Mouse (Mus musculus): ENCODE measurements at regions not wholly inside any gene's neighbourhood (a gene's known extent, or its start where the extent isn't known, plus 50 kb on each side); places are given as distances from the start of the nearest gene placed in this dataset.
A peak's percentile ranks its signal among the peaks of the same experiment; 100 is the strongest.

- Histone ChIP-seq H3K36me3 (ENCODE audit: control insufficient read depth, insufficient read depth, low read length, poor library complexity, severe bottlenecking) (no peaks in the 10 kb centered on the region), H3K27me3 (ENCODE audit: control insufficient read depth, insufficient read depth, low read length, poor library complexity, severe bottlenecking) (no peaks in the 10 kb centered on the region)
- DNase-seq (ENCODE audit: low read depth, low spot score): no peak
Measured at GRCm38 (mm10) chr2:12697209-12697608, 226.6 kb upstream of the Pter start.

DNA sequence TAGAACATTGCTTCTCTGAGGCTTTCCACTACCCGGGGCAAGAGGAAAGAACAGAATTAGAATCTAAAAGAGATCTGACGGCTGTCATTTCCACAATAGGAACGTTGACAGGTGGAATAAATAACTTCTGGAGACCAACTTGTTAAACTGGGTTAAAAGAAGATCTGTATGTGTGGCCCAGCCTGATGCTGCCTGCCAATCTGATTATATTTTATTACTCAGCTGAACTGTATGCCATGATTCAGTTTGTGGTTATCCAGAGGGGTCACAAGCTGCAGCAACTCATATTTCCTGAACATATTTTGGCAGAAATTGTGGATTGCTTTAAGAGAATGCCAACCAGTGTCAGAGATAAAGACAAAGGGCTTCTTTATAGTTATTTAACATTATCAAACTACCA, 224.5 kb upstream of the Pter start:
- Histone ChIP-seq H3K27me3 (ENCODE audit: control insufficient read depth, insufficient read depth, low read length, poor library complexity, severe bottlenecking) (no peaks in the 10 kb centered on the region), H3K36me3 (ENCODE audit: control insufficient read depth, insufficient read depth, low read length, poor library complexity, severe bottlenecking) (no peaks in the 10 kb centered on the region)
- no peak for DNase-seq (ENCODE audit: low read depth, low spot score)

DNA sequence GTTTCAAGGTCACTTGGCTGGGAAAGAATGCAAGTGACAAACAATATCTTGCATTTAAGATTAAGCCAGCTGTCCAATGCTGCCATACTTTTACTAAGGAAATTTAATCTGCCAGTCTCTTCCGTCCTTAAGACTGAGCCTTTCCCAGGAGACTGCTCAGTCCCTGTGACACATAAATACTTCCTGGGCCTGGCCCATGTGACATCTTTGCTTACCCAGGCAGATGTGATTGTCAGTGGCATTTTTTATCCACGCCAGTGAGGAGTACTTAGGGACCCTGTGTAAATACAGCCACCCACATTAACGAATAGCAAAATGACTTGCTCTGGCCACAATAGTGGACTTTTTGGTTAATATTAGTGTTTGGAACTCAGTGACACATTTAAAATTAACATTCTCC, 216.3 kb upstream of the Pter start:
- Histone ChIP-seq H3K27me3 (ENCODE audit: control insufficient read depth, insufficient read depth, low read length, poor library complexity, severe bottlenecking) (no peaks in the 10 kb centered on the region), H3K36me3 (ENCODE audit: control insufficient read depth, insufficient read depth, low read length, poor library complexity, severe bottlenecking) (no peaks in the 10 kb centered on the region)
- DNase-seq (ENCODE audit: low read depth, low spot score): no peak

- no peaks in the 10 kb centered on the region for H3K27me3 ChIP-seq (ENCODE audit: control insufficient read depth, insufficient read depth, low read length, poor library complexity, severe bottlenecking)
- peak; percentile 56 for DNase-seq (ENCODE audit: low read depth, low spot score)
- no peaks in the 10 kb centered on the region for H3K36me3 ChIP-seq (ENCODE audit: control insufficient read depth, insufficient read depth, low read length, poor library complexity, severe bottlenecking)
Measured at GRCm38 (mm10) chr2:12709156-12709923, 214.5 kb upstream of the Pter start.

DNA sequence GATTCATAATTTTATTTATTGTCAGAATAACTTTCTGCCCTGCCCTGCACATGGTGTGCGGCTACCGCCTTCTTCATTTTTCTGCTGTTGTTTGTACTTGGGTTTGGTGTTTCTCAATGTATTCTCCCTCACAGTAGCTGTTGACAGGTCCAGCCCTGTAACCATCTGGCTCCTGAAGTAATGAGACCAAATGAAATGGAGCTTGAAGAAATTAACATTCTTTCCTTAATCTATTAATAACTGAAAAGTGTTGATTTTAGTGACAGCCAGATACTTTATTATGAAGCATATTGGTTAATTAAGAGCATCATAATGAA, 214.0 kb upstream of the Pter start:
- no peaks in the 10 kb centered on the region for H3K36me3 ChIP-seq (ENCODE audit: control insufficient read depth, insufficient read depth, low read length, poor library complexity, severe bottlenecking)
- H3K27me3 ChIP-seq (ENCODE audit: control insufficient read depth, insufficient read depth, low read length, poor library complexity, severe bottlenecking): no peaks in the 10 kb centered on the region
- DNase-seq (ENCODE audit: low read depth, low spot score): no peak

- Histone ChIP-seq H3K27me3 (ENCODE audit: control insufficient read depth, insufficient read depth, low read length, poor library complexity, severe bottlenecking) (no peaks in the 10 kb centered on the region), H3K36me3 (ENCODE audit: control insufficient read depth, insufficient read depth, low read length, poor library complexity, severe bottlenecking) (no peaks in the 10 kb centered on the region)
- DNase-seq (ENCODE audit: low read depth, low spot score): no peak
Measured at GRCm38 (mm10) chr2:12716124-12717012, 207.5 kb upstream of the Pter start.

DNA sequence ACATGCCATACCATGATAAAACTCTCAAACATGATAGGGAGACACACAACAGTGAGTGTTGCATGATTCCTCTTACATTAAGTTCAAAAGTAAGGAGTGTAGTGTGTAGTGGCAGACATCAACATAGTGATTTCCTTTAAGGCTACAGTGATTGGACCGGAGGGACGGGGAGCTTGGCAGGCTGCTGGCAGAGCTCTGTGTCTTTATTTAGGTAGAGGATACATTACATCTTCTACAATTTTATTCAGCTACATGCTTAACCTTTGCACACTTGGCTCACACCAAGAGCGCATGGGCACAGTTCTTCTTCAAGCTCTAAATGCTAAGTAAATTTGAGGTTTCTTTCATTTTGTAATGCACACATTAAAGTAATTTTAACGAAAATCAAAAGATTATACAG, 194.6 kb upstream of the Pter start:
- DNase-seq (ENCODE audit: low read depth, low spot score): no peak
- Histone ChIP-seq H3K36me3 (ENCODE audit: control insufficient read depth, insufficient read depth, low read length, poor library complexity, severe bottlenecking) (no peaks in the 10 kb centered on the region), H3K27me3 (ENCODE audit: control insufficient read depth, insufficient read depth, low read length, poor library complexity, severe bottlenecking) (no peaks in the 10 kb centered on the region)

DNA sequence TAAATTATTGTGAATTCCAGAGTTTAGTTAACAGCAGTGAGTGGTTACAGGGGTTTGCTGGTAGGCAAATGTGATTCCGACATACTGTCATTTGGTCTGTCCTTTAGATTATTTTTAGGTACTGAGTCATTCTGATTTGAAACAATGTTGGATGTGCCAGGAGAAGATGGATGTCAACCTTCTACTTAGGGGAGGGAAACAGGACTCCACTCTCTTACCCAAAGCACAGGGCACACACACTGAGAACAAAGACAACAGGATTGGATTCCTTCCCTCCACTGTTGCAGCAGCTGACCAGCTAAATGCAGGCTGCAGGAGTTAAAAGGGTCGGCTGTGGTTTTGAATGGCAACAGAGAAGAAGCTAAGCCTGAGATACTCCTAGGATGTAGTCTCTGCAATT, 186.7 kb upstream of the Pter start:
- H3K36me3 ChIP-seq (ENCODE audit: control insufficient read depth, insufficient read depth, low read length, poor library complexity, severe bottlenecking): no peaks in the 10 kb centered on the region
- DNase-seq (ENCODE audit: low read depth, low spot score): no peak

DNA sequence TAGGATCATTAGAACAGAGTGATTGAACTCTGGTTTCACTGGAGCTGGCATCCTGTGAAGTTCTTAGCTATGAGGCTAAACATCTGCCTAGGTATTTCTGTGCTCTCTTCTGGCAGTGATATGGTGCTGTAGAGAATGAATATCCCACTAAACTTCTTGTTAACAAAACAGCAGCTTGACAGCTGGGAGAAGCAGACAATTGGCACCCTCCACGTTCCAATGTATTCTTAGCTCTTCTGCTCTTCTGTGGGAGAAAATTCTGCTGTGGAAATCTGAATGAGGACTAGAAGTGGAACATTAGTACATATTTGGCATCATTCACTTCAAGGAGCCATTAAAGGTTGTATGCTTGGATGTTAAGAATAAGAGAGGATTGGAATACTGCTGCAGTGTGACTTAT, 177.0 kb upstream of the Pter start:
- Histone ChIP-seq H3K36me3 (ENCODE audit: control insufficient read depth, insufficient read depth, low read length, poor library complexity, severe bottlenecking) (no peaks in the 10 kb centered on the region), H3K27me3 (ENCODE audit: control insufficient read depth, insufficient read depth, low read length, poor library complexity, severe bottlenecking) (no peaks in the 10 kb centered on the region)
- no peak for DNase-seq (ENCODE audit: low read depth, low spot score)

More for the DNA sequence above, 186.7 kb upstream of the Pter start:
- no peaks in the 10 kb centered on the region; the same call in 1 of the 2 replicates for H3K27me3 ChIP-seq (ENCODE audit: control insufficient read depth, insufficient read depth, low read length, poor library complexity, severe bottlenecking)

GRCm38 (mm10) chr2:12758816-12759215, 165.0 kb upstream of the Pter start:
- DNase-seq (ENCODE audit: low read depth, low spot score): no peak
- no peaks in the 10 kb centered on the region for H3K36me3 ChIP-seq (ENCODE audit: control insufficient read depth, insufficient read depth, low read length, poor library complexity, severe bottlenecking)
- H3K27me3 ChIP-seq (ENCODE audit: control insufficient read depth, insufficient read depth, low read length, poor library complexity, severe bottlenecking): no peaks in the 10 kb centered on the region

DNA sequence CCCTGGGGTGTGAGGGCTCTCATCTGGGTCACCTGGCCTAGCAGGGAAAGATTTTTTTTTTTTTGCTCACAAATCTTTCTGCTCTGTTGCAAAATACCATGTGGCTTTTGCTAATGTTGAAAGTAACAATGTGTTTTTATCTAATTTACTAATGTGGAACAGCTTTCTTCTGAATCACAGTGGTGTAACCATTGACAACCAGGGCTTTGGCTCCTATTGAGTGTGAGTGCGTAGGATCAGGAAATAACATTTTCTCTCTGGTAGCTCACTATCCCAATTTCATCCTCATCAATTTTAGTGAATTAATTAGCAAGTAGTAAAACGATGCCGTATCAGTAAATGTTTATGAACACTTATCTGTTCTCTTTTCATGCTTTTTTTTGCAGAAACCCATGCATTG, 163.9 kb upstream of the Pter start:
- H3K36me3 ChIP-seq (ENCODE audit: control insufficient read depth, insufficient read depth, low read length, poor library complexity, severe bottlenecking): no peaks in the 10 kb centered on the region
- H3K27me3 ChIP-seq (ENCODE audit: control insufficient read depth, insufficient read depth, low read length, poor library complexity, severe bottlenecking): no peaks in the 10 kb centered on the region
- no peak for DNase-seq (ENCODE audit: low read depth, low spot score)

- no peak for DNase-seq (ENCODE audit: low read depth, low spot score)
- H3K27me3 ChIP-seq (ENCODE audit: control insufficient read depth, insufficient read depth, low read length, poor library complexity, severe bottlenecking): no peaks in the 10 kb centered on the region
- H3K36me3 ChIP-seq (ENCODE audit: control insufficient read depth, insufficient read depth, low read length, poor library complexity, severe bottlenecking): no peaks in the 10 kb centered on the region
Measured at GRCm38 (mm10) chr2:12761461-12761860, 162.4 kb upstream of the Pter start.

GRCm38 (mm10) chr2:12764510-12764909, 159.3 kb upstream of the Pter start:
- H3K27me3 ChIP-seq (ENCODE audit: control insufficient read depth, insufficient read depth, low read length, poor library complexity, severe bottlenecking): no peaks in the 10 kb centered on the region

DNA sequence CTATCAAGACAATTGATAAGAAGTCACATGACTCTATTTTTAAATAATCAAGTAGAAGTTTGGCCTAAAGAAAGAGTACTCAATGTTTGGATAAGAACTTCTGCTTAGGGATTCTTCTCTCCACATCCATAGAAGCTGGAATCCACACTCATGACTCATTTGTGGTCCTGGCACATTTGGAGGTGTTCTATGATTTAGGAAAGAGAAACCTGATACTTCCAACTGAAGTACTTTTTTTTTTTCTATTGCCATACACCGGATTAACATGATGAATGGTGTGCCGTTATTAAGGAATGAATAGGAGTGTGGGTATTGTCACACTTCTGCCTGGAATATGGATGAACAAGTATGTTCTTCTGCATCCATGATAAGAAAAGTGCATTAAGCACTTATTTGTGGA, 158.5 kb upstream of the Pter start:
- no peak for DNase-seq (ENCODE audit: low read depth, low spot score)
- Histone ChIP-seq H3K27me3 (ENCODE audit: control insufficient read depth, insufficient read depth, low read length, poor library complexity, severe bottlenecking) (no peaks in the 10 kb centered on the region), H3K36me3 (ENCODE audit: control insufficient read depth, insufficient read depth, low read length, poor library complexity, severe bottlenecking) (no peaks in the 10 kb centered on the region)

More at GRCm38 (mm10) chr2:12764510-12764909, 159.3 kb upstream of the Pter start:
- DNase-seq (ENCODE audit: low read depth, low spot score): no peak
- H3K36me3 ChIP-seq (ENCODE audit: control insufficient read depth, insufficient read depth, low read length, poor library complexity, severe bottlenecking): no peaks in the 10 kb centered on the region

DNA sequence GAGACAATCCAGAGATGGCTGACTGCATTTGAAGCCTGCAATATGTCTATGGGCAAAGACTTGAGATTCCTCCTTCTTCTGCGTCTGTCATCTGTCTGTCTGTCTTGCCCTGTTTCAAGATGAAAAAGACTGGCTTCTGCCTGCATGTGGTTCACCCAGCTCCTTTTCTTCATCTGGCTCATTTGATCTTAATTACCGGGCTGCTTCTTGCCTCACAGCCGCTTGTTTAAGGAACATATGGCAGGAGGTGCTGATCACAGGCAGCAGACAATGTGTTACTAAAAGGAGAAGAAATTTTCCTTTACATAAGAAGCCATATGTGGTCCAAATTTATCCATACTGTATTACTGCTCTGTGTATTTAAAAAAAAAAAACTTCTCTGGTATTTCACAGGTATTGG, 147.0 kb upstream of the Pter start:
- no peaks in the 10 kb centered on the region for H3K36me3 ChIP-seq (ENCODE audit: control insufficient read depth, insufficient read depth, low read length, poor library complexity, severe bottlenecking)
- no peak for DNase-seq (ENCODE audit: low read depth, low spot score)
- H3K27me3 ChIP-seq (ENCODE audit: control insufficient read depth, insufficient read depth, low read length, poor library complexity, severe bottlenecking): no peaks in the 10 kb centered on the region

Data from splenic B cell, adult 2 months (primary cell).